Mouse (Mus musculus): ENCODE results near the gene Enox1.
A peak's percentile ranks its signal among the peaks of the same experiment; 100 is the strongest.

DNA sequence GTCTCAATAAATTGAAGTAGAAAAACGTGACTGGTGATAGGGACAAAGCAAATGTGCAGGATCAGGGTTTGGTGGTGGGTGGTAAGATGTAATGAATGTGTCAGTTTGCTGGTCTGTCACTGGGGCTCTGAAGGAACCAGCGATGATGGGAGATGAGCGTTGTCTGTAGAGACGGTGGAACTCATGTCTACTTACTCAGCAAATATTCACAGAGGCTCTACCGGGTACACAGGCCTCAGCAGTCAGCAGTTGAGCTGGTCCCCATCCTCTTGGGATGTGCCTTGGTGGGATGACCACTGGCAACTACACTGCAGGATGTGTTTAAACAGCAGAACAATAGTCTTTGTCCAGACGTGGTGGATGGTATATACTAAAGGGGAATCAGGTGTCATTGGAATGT is 352.5 kb downstream of the Enox1 start:
- TF ChIP-seq POLR2A (IDR thresholded peaks at IDR 0.05; ENCODE audit: insufficient read depth, low read length): no peak
- 0 out of 2 replicates have a peak, but pooled peaks have one; percentile 10 for TF ChIP-seq EP300 (IDR thresholded peaks at IDR 0.05; ENCODE audit: insufficient read depth, low read depth, low read length)
- no peak for TF ChIP-seq CTCF (IDR thresholded peaks at IDR 0.05; ENCODE audit: low read depth, low read length)

All from ES-Bruce4 (cell line).